Mouse (Mus musculus) midbrain, embryonic 14.5 days (tissue): ENCODE data around the gene Duox1. TPM values are rescaled to one million over a fixed set of nuclear protein-coding genes. Genes with fewer than 3 reads are reported as not detected.
A peak's percentile ranks its signal among the peaks of the same experiment; 100 is the strongest.
"Not testable (repeated sequence)": the region's sequence is repeated elsewhere in the genome, so short reads cannot be mapped to it uniquely, and the experiment has no call there.

Source experiments
- ATAC-seq: fragments of 200-750 bp; cut with Nextera tagmentation; 2 replicates; pipeline ENCODE4 v1.8.0; 2017; ENCODE audit warnings: moderate number of reproducible peaks, moderate library complexity; ENCODE audit not compliant: low FRiP score, low TSS enrichment
- DNase-seq: peaks from one replicate; pipeline ENCODE4 v3.0.0-alpha.2; 2015
- H3K27ac ChIP-seq: fragments of 300-500 bp; sonication (generic); replicated peaks from 2 replicates; pipeline ENCODE4 v1.5.1; 2014; ENCODE audit warnings: mild to moderate bottlenecking, low read depth, low read length, moderate library complexity
- H3K27me3 ChIP-seq: fragments of 300-500 bp; sonication (generic); 2 replicates; pipeline ENCODE4 v1.6.1; 2014; ENCODE audit warnings: low read length, control low read depth, mixed read lengths; ENCODE audit not compliant: control insufficient read depth, insufficient read depth
- H3K36me3 ChIP-seq: fragments of 300-500 bp; sonication (generic); 2 replicates; pipeline ENCODE4 v1.6.1; 2014; ENCODE audit warnings: low read length, control low read depth; ENCODE audit not compliant: control insufficient read depth, insufficient read depth
- H3K4me1 ChIP-seq: fragments of 300-500 bp; sonication (generic); 2 replicates; pipeline ENCODE4 v1.6.1; 2014; ENCODE audit warnings: mild to moderate bottlenecking, antibody characterized with exemption, low read length, control low read depth; ENCODE audit not compliant: control insufficient read depth, insufficient read depth
- H3K4me2 ChIP-seq: fragments of 300-500 bp; sonication (generic); 2 replicates; pipeline ENCODE4 v1.6.1; 2014; ENCODE audit warnings: mild to moderate bottlenecking, low read length, moderate library complexity
- H3K4me3 ChIP-seq: fragments of 300-500 bp; sonication (generic); replicated peaks from 2 replicates; pipeline ENCODE4 v1.5.1; 2014; ENCODE audit warnings: low read depth, low read length
- H3K9ac ChIP-seq: fragments of 300-500 bp; sonication (generic); replicated peaks from 2 replicates; pipeline ENCODE4 v1.6.1; 2014; ENCODE audit warnings: mild to moderate bottlenecking, low read length, moderate library complexity
- H3K9me3 ChIP-seq: fragments of 300-500 bp; sonication (generic); 2 replicates; pipeline ENCODE4 v1.6.1; 2016; ENCODE audit warnings: low read length, control low read depth, mixed read lengths; ENCODE audit not compliant: control insufficient read depth
- WGBS: fragments of 180-500 bp; shearing (Covaris S2); extraction: QIAGEN DNeasy Blood & Tissue Kit; methylation state at CpG from one replicate; pipeline ENCODE4 v1.1.7; 2014; 5-methylcytosine and 5-hydroxymethylcytosine counted together
- polyA plus RNA-seq: library from polyadenylated mRNA; unstranded; fragments of >200 nt; fragmentation: Nextera tagmentation; extraction: Ambion mirVana; gene quantifications from 2 replicates; pipeline ENCODE4 v1.2.1, GENCODE M21; 2014

The Duox1 gene
- polyA plus RNA-seq, 1 experiment from 2014 or later: 0.18 TPM

GRCm38 (mm10) chr2:122379292-122379650 is 63.8 kb downstream of the Duox1 start:
- H3K4me3 ChIP-seq: no peak overlapping the region
- no peak overlapping the region for H3K9ac ChIP-seq
- ATAC-seq (no peak), DNase-seq (no peak)
- WGBS: 53% methylated on average over 2 of the region's 2 CpGs
- no peaks in the 10 kb centered on the region for H3K9me3 ChIP-seq
- H3K27me3 ChIP-seq: no peaks in the 10 kb centered on the region
- no peaks in the 10 kb centered on the region; the same call in 1 of the 2 replicates for H3K4me1 ChIP-seq
- H3K36me3 ChIP-seq: no peaks in the 10 kb centered on the region
- H3K4me2 ChIP-seq: no peak overlapping the region
- H3K27ac ChIP-seq: 0 out of 2 replicates have a peak overlapping the region, but pooled peaks have one; percentile 90

- no peak overlapping the region for H3K4me3 ChIP-seq
Measured at GRCm38 (mm10) chr2:122380768-122381311, 65.4 kb downstream of the Duox1 start.

GRCm38 (mm10) chr2:122381329-122382103 is 66.0 kb downstream of the Duox1 start:
- H3K4me2 ChIP-seq: no peak overlapping the region
- no peaks in the 10 kb centered on the region; the same call in 1 of the 2 replicates for H3K4me1 ChIP-seq
- WGBS: 82% methylated on average over 16 of the region's 16 CpGs
- H3K9ac ChIP-seq: no peak overlapping the region
- no peak for ATAC-seq
- H3K36me3 ChIP-seq: no peaks in the 10 kb centered on the region
- H3K9me3 ChIP-seq: no peaks in the 10 kb centered on the region
- H3K27ac ChIP-seq: no peak overlapping the region
- no peaks in the 10 kb centered on the region for H3K27me3 ChIP-seq
- no peak overlapping the region for H3K4me3 ChIP-seq
- no peak for DNase-seq

More at GRCm38 (mm10) chr2:122380768-122381311, 65.4 kb downstream of the Duox1 start:
- Histone ChIP-seq H3K9me3 (no peaks in the 10 kb centered on the region), H3K4me2 (peak overlapping the region; percentile 18; the same call in 1 of the 2 replicates), H3K36me3 (no peaks in the 10 kb centered on the region), H3K27me3 (no peaks in the 10 kb centered on the region), H3K4me1 (no peaks in the 10 kb centered on the region; the same call in 1 of the 2 replicates), H3K9ac (no peak overlapping the region), H3K27ac (no peak overlapping the region)
- DNase-seq: peak; percentile 78
- no peak for ATAC-seq
- WGBS: 10% methylated on average over 11 of the region's 11 CpGs

GRCm38 (mm10) chr2:122382121-122382520 is 66.6 kb downstream of the Duox1 start:
- Histone ChIP-seq H3K4me3 (no peak overlapping the region), H3K9ac (no peak overlapping the region), H3K9me3 (no peaks in the 10 kb centered on the region), H3K27me3 (no peaks in the 10 kb centered on the region), H3K27ac (no peak overlapping the region), H3K36me3 (no peaks in the 10 kb centered on the region), H3K4me2 (no peak overlapping the region), H3K4me1 (no peaks in the 10 kb centered on the region; the same call in 1 of the 2 replicates)
- ATAC-seq (no peak), DNase-seq (no peak)
- WGBS: 89% methylated on average over 6 of the region's 6 CpGs

GRCm38 (mm10) chr2:122385095-122385494 is 69.6 kb downstream of the Duox1 start:
- WGBS: 51% methylated on average over 3 of the region's 3 CpGs
- no peak overlapping the region for H3K4me3 ChIP-seq
- no peaks in the 10 kb centered on the region for H3K4me1 ChIP-seq
- H3K4me2 ChIP-seq: no peak overlapping the region
- no peak for ATAC-seq
- H3K27ac ChIP-seq: no peak overlapping the region
- H3K9me3 ChIP-seq: no peaks in the 10 kb centered on the region
- no peaks in the 10 kb centered on the region for H3K36me3 ChIP-seq
- H3K9ac ChIP-seq: no peak overlapping the region
- DNase-seq: no peak
- no peaks in the 10 kb centered on the region for H3K27me3 ChIP-seq

- not testable (repeated sequence) for H3K36me3 ChIP-seq, DNase-seq, H3K4me2 ChIP-seq, H3K4me1 ChIP-seq, H3K9me3 ChIP-seq, H3K4me3 ChIP-seq, H3K27ac ChIP-seq, ATAC-seq, H3K9ac ChIP-seq, H3K27me3 ChIP-seq
- 97% methylated on average over 3 of the region's 3 CpGs for WGBS
Measured at GRCm38 (mm10) chr2:122387135-122387534, 71.7 kb downstream of the Duox1 start.

GRCm38 (mm10) chr2:122396150-122396549 is 80.7 kb downstream of the Duox1 start:
- H3K27me3 ChIP-seq: no peaks in the 10 kb centered on the region
- H3K9ac ChIP-seq: no peak overlapping the region
- 84% methylated on average over 1 of the region's 1 CpGs for WGBS
- H3K36me3 ChIP-seq: no peaks in the 10 kb centered on the region
- H3K4me1 ChIP-seq: no peaks in the 10 kb centered on the region
- ATAC-seq (no peak), DNase-seq (no peak)
- no peak overlapping the region for H3K27ac ChIP-seq
- H3K4me2 ChIP-seq: no peak overlapping the region
- H3K9me3 ChIP-seq: no peaks in the 10 kb centered on the region
- no peak overlapping the region for H3K4me3 ChIP-seq
